Mouse (Mus musculus) midbrain, embryonic 14.5 days (tissue): Measurements from ENCODE around the gene Col4a2. TPM values are rescaled to one million over a fixed set of nuclear protein-coding genes. Genes with fewer than 3 reads are reported as not detected.

Source experiments
- ATAC-seq: fragments of 200-750 bp; cut with Nextera tagmentation; 2 replicates; pipeline ENCODE4 v1.8.0; 2017; ENCODE audit warnings: moderate number of reproducible peaks, moderate library complexity; ENCODE audit not compliant: low FRiP score, low TSS enrichment
- DNase-seq: peaks from one replicate; pipeline ENCODE4 v3.0.0-alpha.2; 2015
- H3K27ac ChIP-seq: fragments of 300-500 bp; sonication (generic); replicated peaks from 2 replicates; pipeline ENCODE4 v1.5.1; 2014; ENCODE audit warnings: mild to moderate bottlenecking, low read depth, low read length, moderate library complexity
- H3K27me3 ChIP-seq: fragments of 300-500 bp; sonication (generic); 2 replicates; pipeline ENCODE4 v1.6.1; 2014; ENCODE audit warnings: low read length, control low read depth, mixed read lengths; ENCODE audit not compliant: control insufficient read depth, insufficient read depth
- H3K36me3 ChIP-seq: fragments of 300-500 bp; sonication (generic); 2 replicates; pipeline ENCODE4 v1.6.1; 2014; ENCODE audit warnings: low read length, control low read depth; ENCODE audit not compliant: control insufficient read depth, insufficient read depth
- H3K4me1 ChIP-seq: fragments of 300-500 bp; sonication (generic); 2 replicates; pipeline ENCODE4 v1.6.1; 2014; ENCODE audit warnings: mild to moderate bottlenecking, antibody characterized with exemption, low read length, control low read depth; ENCODE audit not compliant: control insufficient read depth, insufficient read depth
- H3K4me2 ChIP-seq: fragments of 300-500 bp; sonication (generic); 2 replicates; pipeline ENCODE4 v1.6.1; 2014; ENCODE audit warnings: mild to moderate bottlenecking, low read length, moderate library complexity
- H3K4me3 ChIP-seq: fragments of 300-500 bp; sonication (generic); replicated peaks from 2 replicates; pipeline ENCODE4 v1.5.1; 2014; ENCODE audit warnings: low read depth, low read length
- H3K9ac ChIP-seq: fragments of 300-500 bp; sonication (generic); replicated peaks from 2 replicates; pipeline ENCODE4 v1.6.1; 2014; ENCODE audit warnings: mild to moderate bottlenecking, low read length, moderate library complexity
- H3K9me3 ChIP-seq: fragments of 300-500 bp; sonication (generic); 2 replicates; pipeline ENCODE4 v1.6.1; 2016; ENCODE audit warnings: low read length, control low read depth, mixed read lengths; ENCODE audit not compliant: control insufficient read depth
- WGBS: fragments of 180-500 bp; shearing (Covaris S2); extraction: QIAGEN DNeasy Blood & Tissue Kit; methylation state at CpG from one replicate; pipeline ENCODE4 v1.1.7; 2014; 5-methylcytosine and 5-hydroxymethylcytosine counted together
- polyA plus RNA-seq: library from polyadenylated mRNA; unstranded; fragments of >200 nt; fragmentation: Nextera tagmentation; extraction: Ambion mirVana; gene quantifications from 2 replicates; pipeline ENCODE4 v1.2.1, GENCODE M21; 2014

Col4a2 gene
- polyA plus RNA-seq, 1 experiment from 2014 or later, result 40.7 TPM

DNA sequence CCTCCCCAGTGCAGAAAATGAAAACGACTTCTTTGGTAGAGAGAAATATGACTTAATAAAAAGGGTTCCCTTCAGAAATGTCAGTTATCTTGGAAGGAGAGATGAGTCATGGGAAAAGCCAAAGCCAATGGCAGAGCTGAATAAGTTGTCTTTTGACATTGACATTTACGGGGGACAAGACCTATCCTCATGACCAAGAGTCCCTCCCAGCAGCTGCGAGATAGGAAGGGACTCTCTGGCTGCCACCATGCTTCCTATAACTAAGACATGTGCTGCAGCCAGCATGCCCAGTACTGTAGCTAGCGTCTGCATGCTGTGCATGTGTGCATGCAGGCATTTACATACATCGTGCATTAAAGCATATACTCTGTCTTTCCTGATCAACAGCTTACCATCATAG is 53.6 kb downstream of the Col4a2 start:
- 84% methylated on average over 5 of the region's 5 CpGs for WGBS
- ATAC-seq, result no peak
- DNase-seq, result no peak
- Histone ChIP-seq H3K9ac (no peak overlapping the region), H3K4me3 (no peak overlapping the region), H3K9me3 (no peaks in the 10 kb centered on the region), H3K36me3 (no peaks in the 10 kb centered on the region), H3K27ac (no peak overlapping the region), H3K27me3 (no peaks in the 10 kb centered on the region), H3K4me2 (no peak overlapping the region), H3K4me1 (peaks cover 16% of the 10 kb centered on the region; the same call in 1 of the 2 replicates)

DNA sequence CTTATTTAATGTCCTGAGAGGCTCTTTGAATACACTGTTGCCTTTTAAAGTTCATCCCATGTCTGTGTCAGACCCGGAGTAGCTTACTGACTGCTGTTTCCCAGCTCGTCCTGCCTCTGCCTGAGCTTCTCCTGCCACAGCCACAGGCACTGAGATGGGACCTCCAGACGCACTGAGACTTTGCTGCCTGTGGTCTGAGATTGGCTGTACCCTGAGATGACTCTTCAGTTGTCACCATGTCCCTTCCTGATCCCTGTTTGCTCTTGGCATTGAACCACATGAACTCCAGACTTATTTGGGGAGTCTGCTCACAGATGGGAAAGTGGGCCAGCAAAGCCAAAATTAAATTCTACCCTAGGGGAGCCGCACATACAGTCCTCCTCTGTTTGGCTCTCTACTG is 54.1 kb downstream of the Col4a2 start:
- Histone ChIP-seq H3K4me1 (peaks cover 16% of the 10 kb centered on the region; the same call in 1 of the 2 replicates), H3K9ac (no peak overlapping the region), H3K4me2 (no peak overlapping the region), H3K36me3 (no peaks in the 10 kb centered on the region), H3K27ac (no peak overlapping the region), H3K27me3 (no peaks in the 10 kb centered on the region), H3K9me3 (no peaks in the 10 kb centered on the region), H3K4me3 (no peak overlapping the region)
- no peak for DNase-seq
- ATAC-seq, result no peak
- WGBS, result 81% methylated on average over 4 of the region's 4 CpGs

DNA sequence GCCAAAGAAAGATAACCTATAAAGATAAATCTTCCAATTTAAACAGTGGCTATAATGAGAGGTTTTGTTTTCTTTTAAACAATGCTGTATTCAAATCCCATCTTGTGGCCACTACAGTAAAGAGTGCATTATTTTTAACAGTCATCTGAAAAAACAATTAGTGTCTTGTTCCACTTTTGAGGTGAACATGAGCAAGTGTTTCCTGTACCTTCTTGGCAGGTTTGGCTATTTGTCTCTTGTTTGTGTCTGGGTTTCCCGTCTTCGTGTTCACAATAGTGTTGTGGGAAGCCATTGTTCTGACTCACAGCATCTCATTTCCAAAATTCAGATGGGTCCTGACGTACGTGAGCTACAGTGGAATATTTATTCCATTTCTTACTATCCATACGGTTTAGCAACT is 55.1 kb downstream of the Col4a2 start:
- Histone ChIP-seq H3K4me3 (no peak overlapping the region), H3K9ac (no peak overlapping the region), H3K36me3 (no peaks in the 10 kb centered on the region), H3K27ac (no peak overlapping the region), H3K4me2 (no peak overlapping the region), H3K4me1 (peaks cover 9% of the 10 kb centered on the region; the same call in 1 of the 2 replicates), H3K27me3 (no peaks in the 10 kb centered on the region), H3K9me3 (no peaks in the 10 kb centered on the region)
- 85% methylated on average over 5 of the region's 5 CpGs for WGBS
- ATAC-seq (no peak), DNase-seq (no peak)

DNA sequence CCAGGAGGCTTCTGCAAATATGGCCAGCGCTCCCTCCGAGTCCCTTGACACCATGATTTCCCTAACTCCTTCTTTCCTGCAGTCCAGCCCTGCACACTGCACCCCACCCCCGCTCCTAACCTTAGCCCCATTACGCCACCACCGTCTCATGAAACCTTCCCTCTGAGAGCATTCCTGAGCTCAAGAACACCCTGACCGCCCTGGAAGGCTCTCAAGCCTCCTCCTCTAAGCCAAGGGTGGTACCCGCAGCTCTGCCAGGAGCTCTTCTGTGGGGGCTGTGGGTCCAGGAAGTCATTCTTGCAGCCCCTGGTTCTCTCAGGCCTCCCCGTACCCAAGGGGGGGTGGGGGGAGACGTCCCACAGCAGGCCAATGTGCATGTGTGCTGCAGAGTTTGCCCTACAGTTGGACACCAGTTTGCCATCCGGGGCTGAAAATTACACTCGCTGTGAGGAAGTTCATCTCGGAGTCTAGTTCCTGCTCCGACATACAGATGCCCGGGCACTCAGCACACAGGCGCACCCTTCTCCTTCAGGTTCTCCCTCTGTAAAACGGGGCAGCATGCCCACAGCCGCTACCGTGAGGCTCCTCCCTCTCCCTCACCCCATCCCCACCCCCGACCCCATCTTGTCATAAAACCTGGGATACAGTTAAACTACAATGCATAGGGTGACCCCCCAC is 57.1 kb downstream of the Col4a2 start:
- Histone ChIP-seq H3K4me2 (no peak overlapping the region), H3K9ac (no peak overlapping the region), H3K27me3 (no peaks in the 10 kb centered on the region), H3K4me3 (no peak overlapping the region), H3K4me1 (no peaks in the 10 kb centered on the region), H3K36me3 (no peaks in the 10 kb centered on the region), H3K9me3 (no peaks in the 10 kb centered on the region), H3K27ac (no peak overlapping the region)
- DNase-seq (no peak), ATAC-seq (no peak)
- WGBS, result 90% methylated on average over 19 of the region's 19 CpGs

DNA sequence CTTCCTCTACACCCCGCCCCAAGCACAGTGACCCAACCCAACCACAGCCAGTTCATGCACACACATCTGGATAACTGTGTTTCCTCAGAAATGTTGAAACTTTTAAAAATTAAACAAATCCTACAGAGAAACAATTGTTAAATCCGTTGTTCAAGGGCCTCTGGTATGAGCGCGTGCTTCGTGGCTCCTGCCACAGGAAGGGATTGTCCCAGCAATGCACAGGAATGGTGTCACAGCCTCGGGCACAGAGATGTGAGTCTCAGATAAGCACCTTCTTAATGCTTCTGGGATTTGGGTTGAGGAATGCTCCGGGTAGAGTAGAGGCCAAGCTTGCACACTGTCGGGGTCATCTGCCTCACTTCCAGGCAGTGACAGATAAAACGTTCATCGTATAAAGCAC is 58.7 kb downstream of the Col4a2 start:
- no peak overlapping the region for H3K27ac ChIP-seq
- no peak overlapping the region for H3K9ac ChIP-seq
- no peaks in the 10 kb centered on the region for H3K9me3 ChIP-seq
- DNase-seq (no peak), ATAC-seq (no peak)
- no peaks in the 10 kb centered on the region for H3K4me1 ChIP-seq
- no peaks in the 10 kb centered on the region for H3K36me3 ChIP-seq
- no peak overlapping the region for H3K4me3 ChIP-seq
- H3K4me2 ChIP-seq, result no peak overlapping the region
- WGBS, result 91% methylated on average over 10 of the region's 10 CpGs
- no peaks in the 10 kb centered on the region for H3K27me3 ChIP-seq

DNA sequence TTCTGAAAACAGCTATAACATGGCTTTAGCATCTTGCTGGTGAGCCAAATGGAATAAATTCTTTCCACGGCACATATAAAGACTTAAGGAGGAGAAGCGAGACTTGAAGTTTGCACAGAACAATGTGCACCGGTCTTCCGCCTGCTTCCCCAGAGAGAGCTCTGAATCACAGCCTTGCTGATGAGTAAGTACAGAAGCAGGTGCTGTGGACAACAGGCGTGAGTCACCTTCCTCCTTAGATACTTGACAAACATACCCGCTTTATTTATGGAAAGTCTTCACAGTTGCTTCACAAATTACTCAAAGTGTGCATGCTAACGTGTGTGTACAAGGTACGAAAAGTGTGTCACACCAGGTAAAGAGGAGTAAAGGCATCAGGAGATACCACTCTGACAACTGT is 59.5 kb downstream of the Col4a2 start:
- Histone ChIP-seq H3K4me1 (no peaks in the 10 kb centered on the region), H3K27ac (no peak overlapping the region), H3K36me3 (no peaks in the 10 kb centered on the region), H3K4me3 (no peak overlapping the region), H3K9me3 (no peaks in the 10 kb centered on the region), H3K4me2 (no peak overlapping the region), H3K27me3 (no peaks in the 10 kb centered on the region), H3K9ac (no peak overlapping the region)
- 95% methylated on average over 8 of the region's 8 CpGs for WGBS
- ATAC-seq (no peak), DNase-seq (no peak)

DNA sequence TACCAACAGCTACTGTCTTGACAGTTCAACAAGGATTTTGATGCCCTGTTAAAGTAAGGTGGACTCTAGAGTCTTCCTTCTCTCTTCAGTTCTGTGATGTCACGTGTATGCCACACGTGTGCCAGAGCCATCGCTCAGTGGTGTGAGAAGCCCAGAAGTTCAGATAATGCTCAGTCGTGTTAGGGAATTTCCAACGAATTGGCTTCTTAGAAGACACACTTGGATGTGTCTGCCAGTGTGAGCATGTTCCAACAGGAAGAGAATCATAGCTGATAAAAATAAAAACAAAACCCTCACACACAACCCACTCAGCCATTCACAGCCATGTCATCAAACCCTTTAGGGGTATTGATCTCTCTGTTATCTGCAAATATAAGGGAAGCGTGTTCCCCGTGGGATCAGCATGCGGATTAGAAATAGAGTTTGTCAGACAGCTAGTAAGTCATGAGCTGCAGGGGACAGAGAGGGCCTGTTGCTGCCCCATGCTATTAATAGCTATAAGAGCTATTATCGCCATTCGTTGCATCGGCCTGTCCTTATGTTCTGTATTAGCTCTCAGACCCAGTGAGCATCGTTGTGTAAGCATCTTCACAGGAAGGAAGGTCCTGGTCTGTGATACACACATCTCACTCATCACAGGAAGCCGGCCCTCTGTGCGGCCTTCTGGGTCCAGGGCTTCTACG is 61.2 kb downstream of the Col4a2 start:
- Histone ChIP-seq H3K4me1 (no peaks in the 10 kb centered on the region), H3K27me3 (no peaks in the 10 kb centered on the region), H3K27ac (no peak overlapping the region), H3K36me3 (no peaks in the 10 kb centered on the region), H3K9me3 (no peaks in the 10 kb centered on the region), H3K9ac (no peak overlapping the region), H3K4me3 (no peak overlapping the region), H3K4me2 (no peak overlapping the region)
- WGBS, result 93% methylated on average over 15 of the region's 15 CpGs
- DNase-seq (no peak), ATAC-seq (no peak)

DNA sequence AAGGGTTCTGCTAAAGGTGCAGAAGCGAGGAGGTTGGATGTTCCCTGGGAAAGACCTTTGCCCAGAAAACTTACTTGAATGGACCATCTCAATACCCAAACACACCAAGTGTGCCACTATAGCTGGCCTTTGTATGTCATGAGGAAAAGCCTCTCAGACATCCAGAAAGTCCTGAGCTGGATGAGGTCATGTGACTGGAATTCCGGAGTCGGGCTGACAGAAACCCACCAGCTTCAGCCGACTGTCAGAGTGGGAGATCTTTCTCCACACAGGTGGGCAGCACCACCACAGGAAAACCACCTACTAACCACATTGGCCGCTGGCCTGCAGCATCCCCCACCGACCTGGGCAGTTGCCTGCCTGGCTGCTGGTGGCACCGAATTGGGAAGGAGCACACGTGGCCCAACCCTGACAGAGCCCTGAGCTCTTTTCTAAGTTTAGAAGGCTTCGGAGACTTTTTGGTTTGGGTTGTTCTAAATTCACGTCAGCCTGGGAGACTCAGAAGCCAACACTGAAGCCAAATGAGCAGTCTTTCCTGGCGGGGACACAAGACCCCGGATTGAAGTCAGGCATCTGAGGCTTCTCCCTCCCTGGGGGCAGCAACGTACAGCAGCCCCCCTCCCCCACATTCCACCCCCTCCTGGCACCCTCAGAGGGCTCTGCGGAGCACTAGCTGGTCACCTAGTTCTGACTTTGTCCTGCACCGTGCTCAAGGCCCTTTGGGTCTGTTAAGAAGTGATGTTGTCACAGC is 61.9 kb downstream of the Col4a2 start:
- no peaks in the 10 kb centered on the region for H3K9me3 ChIP-seq
- no peaks in the 10 kb centered on the region for H3K36me3 ChIP-seq
- no peak overlapping the region for H3K9ac ChIP-seq
- no peaks in the 10 kb centered on the region for H3K27me3 ChIP-seq
- no peak overlapping the region for H3K4me2 ChIP-seq
- H3K4me3 ChIP-seq, result no peak overlapping the region
- H3K4me1 ChIP-seq, result no peaks in the 10 kb centered on the region
- no peak for DNase-seq
- WGBS, result 88% methylated on average over 15 of the region's 15 CpGs
- ATAC-seq, result no peak
- H3K27ac ChIP-seq, result no peak overlapping the region
